Mouse (Mus musculus) cerebellum, adult 9-11 months (tissue): ENCODE data around the gene Pde4c.

Experiments
- DNase-seq: peaks from one replicate; pipeline ENCODE4 v3.0.0; 2022

The Pde4c gene

DNA sequence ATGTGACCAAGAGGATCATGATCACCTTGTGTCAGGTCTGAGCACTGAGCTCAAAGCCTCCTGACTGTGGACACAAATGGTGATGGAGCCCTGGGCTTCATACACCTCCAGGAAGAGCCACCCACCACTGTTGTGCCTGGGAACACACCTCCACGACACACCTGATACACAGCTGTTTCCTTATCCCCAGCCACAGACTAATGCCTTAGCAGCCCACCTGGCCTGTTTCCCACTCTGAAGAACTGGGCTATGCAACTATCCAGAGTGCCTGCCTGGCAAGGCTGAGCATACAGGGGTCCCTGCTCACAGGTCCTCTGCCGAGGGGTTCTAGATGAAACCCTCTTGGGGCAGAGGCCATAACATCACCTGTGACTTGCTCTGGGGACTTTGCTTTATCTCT, 70.7 kb downstream of the Pde4c start:
- DNase-seq = peak; percentile 53

DNA sequence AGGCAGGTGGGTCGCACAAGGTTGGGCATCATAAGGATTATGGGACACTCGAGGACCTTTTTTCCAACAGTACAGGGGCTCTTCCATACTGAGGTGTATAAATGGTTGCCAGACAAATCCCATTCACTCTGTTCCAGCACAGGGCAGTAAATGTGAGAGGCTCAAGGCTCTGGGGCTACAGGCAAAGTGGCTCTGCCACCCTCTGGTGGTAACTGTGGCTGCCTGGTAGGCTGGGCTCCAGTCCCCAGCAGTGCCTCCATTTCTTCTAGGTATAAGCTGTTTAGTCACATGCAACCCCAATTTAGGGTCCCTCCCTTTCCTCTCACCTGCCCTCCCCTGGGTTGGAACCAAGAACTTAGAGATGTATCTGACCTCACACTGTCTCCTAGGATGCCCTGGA, 71.8 kb downstream of the Pde4c start:
- peak; percentile 42 for DNase-seq

DNA sequence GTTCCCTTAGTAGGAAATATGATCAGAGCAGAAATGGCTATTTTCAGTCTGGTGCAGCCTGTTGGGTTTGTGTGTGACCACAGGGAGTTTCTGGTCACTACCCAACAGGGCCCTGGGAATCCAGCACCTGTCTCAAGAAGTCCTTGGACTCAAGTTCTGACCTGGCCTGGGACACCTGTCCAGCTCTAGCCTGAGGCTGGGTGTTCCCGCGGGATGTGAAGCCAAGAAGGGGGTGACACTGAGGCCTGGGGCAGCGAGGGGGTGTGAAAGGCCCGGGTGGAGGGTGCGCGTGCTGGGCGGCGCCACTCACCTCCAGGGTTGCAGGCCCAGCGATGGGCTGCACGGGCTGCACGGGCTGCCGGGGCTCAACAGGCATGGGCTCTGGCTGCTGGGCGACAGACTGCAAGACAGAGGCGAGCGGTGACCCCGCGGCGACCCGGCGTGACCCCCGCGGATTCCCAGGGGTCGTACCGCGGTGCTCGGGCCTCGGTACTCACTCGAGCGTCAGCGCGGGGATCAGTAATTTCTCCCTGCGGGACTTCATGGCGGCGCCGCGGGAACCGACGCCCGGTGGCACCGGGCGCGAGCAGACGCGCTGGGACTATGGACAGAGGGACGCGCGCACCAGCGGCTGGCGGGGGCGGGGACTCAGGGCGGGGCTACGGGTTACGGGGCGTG, 73.0 kb downstream of the Pde4c start:
- no peak for DNase-seq

- peak; percentile 92 for DNase-seq
Observed at GRCm38 (mm10) chr8:70797081-70798070, 73.9 kb downstream of the Pde4c start.

GRCm38 (mm10) chr8:70798281-70798680, 74.8 kb downstream of the Pde4c start:
- DNase-seq = peak; percentile 60

DNA sequence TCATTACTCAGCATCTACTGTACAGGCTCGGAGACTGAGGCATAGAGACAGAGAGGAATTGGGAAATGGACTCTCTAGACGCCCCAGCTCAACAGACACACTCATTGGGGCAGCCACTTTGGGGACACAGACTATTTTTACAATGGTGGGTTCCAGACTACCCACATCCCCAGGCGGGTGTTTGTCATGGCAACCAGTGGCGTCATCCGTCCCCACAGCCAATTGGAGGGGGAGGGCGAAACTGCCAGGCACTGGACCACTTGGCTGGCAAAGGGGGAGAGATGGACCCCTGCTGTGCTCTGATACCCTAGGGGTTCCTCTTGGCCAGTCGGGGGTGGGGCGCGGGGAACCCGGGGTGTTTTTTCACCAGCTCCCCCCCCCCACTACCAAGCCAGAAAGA, 77.1 kb downstream of the Pde4c start:
- peak; percentile 25 for DNase-seq
